Mouse (Mus musculus): Measurements from ENCODE around the gene Zfp612. TPM values are rescaled to one million over a fixed set of nuclear protein-coding genes. Genes with fewer than 3 reads are reported as not detected.

Gene Zfp612
- polyA plus RNA-seq (2012; rRNA removed) = 1.5 and 1.6 TPM in 2 replicates

DNA sequence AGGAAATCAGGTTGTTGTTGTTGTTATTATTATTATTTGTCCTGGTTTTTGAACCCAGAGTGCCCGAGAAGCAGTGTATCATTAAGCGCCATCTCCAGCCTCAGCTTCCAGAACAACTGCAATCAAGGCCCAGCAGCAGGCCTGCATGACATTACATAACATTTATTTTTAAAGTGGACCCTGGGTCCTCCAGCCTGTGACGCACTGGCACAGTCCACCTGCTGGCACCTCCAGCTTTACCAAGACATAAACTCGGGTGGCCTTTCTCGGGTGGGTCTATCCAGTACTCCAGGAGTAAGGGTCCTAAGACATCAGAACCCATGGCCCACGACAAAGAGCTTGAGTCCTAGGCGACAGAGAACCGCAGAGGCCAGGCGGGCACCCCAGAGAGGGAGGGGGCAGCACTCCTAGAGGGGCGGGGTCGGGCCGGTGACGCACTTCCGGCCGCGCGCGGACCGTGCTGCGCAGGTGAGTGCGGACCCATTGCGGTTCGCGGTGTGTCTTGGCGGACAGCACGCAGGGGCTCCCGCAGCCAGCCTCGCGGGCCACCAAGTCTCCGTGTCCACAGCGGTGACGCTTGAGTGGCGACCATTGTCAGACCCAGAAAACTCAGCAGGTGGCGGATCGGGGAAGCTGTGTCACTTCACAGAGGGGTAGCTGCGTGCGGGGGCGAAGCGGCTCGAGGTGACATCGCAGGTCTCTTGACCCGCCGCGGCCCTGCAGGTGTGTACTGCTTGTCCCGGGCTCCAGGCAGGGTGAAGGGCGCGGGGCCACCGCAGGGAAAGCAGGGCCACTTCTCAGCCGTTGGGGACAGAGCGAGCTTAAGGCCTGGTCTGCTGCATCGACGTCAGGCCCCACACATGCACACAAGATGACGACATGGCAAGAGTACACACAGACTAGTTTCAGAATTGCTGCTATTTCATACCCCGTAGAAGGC, at the start of gene Zfp612:
TSS of gene Zfp612 (plus strand) at position 465 of the 940 bp plus-strand sequence.

DNA sequence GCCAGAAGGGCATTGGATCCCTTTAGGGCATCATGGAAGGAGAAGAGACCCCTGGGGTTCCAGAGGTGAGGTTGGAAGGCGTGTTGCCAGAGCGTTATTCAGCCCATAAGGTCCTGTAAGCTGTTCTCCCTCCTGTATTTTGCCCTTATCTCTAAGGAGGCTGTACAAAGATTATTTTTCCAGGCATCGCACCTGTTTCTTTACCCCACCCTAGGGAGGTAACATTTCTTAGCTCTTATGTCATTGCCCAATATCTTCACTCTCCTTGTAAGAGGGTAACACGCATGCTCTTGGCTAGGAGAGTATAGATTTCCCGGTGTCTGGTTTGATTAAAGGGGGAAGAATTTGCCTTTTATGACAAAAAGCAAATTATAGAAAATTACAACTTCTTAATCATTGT, 39.9 kb upstream of the Zfp612 start, which contains the start of gene Chst4:
TSS of gene Chst4 (minus strand) at position 82 of the 400 bp plus-strand sequence.

DNA sequence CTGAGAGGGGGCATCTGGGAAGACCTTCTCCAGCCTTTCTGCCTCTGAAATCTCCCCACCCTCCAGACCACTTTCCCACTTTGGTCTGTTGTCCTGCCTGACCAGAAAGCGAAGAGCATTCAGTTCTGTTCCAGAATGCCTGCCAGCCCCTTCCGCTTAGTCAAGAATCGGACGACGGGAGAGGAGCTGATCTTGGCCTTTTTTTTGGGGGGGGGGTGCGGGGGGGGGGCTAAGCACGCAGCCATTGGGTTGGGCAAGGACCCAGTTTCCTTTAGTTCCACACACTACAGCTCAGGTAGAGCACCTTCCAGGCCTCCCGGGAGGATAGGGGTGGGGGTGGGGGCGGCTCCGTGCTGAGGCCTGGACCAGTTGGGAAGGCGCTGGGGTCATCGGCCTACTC, 21.4 kb downstream of the Zfp612 start, which contains the start of gene Gm21964:
TSS of gene Gm21964 (plus strand) at position 301 of the 400 bp plus-strand sequence.

DNA sequence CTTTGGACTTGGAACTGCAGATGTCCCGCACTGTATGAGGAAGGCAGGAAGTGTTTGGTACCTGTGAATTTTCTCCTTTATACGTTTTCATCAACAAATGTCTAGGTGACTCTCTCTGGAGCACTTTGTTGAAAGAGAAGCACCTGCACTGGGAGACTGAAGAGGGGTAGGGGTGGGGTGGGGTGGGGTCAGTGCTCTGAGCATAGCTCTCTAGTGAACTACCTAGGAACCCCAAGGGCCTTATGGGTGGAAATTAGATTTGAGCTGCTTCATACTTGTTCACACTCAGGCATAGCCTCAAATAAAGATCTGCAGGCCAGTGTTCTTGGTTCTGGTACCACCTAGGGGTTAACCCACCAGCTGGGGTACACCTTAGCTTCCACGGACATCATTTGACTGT, 23.1 kb downstream of the Zfp612 start, which contains the start of gene Gm17720:
TSS of gene Gm17720 (minus strand) at position 101 of the 400 bp plus-strand sequence.

Other genes starting within 250 kb of the Zfp612 start
- 4.3 and 5.0 TPM in 2 replicates for gene Phlpp2, start 211.2 kb upstream of the Zfp612 start, polyA plus RNA-seq (2012; rRNA removed)
- 0.58 and 0.97 TPM in 2 replicates for gene Marveld3, start 117.5 kb upstream of the Zfp612 start, polyA plus RNA-seq (2012; rRNA removed)
- 10.8 and 20.7 TPM in 2 replicates for gene Tat, start 89.3 kb upstream of the Zfp612 start, polyA plus RNA-seq (2012; rRNA removed)
- 0.15 and 0.25 TPM in 2 replicates for gene Chst4, start 40.0 kb upstream of the Zfp612 start, polyA plus RNA-seq (2012; rRNA removed)
- not detected in 2 replicates for gene Gm21964, start 21.5 kb downstream of the Zfp612 start, polyA plus RNA-seq (2012; rRNA removed)
- not detected in 2 replicates for gene Gm17720, start 23.0 kb downstream of the Zfp612 start, polyA plus RNA-seq (2012; rRNA removed)
- 0.02 TPM in 1 of 2 replicates, not detected in the other for gene Calb2, start 88.5 kb downstream of the Zfp612 start, polyA plus RNA-seq (2012; rRNA removed)
- 2.1 and 2.2 TPM in 2 replicates for gene Cmtr2, start 135.9 kb downstream of the Zfp612 start, polyA plus RNA-seq (2012; rRNA removed)
- 0.31 and 0.43 TPM in 2 replicates for gene Hydin, start 187.2 kb downstream of the Zfp612 start, polyA plus RNA-seq (2012; rRNA removed)